Mouse (Mus musculus): ENCODE data around the gene Mrpl58. TPM values are rescaled to one million over a fixed set of nuclear protein-coding genes. Genes with fewer than 3 reads are reported as not detected.

Gene Mrpl58
- polyA plus RNA-seq, 1 experiment from 2014 or later: 253 TPM

DNA sequence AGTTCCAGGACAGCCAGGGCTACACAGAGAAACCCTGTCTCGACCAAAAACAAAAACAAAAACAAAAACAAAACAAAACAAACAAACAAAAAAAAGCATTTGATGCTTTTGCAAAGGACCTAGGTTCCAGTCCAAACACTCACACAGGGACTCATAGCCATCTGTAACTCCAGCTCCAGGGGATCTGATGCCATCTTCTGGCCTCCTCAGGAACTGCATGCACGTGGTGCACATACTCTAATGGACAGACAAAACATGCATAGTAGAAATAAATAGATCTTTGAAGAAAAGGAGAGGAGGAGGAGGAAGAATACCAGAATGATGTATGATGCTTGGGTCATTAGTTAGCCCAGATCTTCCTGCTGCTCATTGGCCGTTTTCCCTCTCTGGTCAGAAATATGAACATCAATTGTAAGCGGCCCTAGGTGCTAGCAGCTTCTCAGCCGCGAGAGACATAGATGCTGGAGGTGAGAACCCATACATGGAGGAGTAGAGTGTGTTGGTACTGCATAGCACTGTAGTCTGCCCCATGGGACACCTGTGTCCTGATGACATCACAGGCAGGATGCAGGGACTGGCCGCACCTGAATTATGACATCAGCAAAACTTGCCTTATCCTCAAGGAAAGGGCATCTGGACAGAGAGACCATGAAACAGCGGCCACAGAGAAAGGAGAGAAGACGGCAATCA lies 36.5 kb downstream of the Mrpl58 start, which contains the start of gene Trim80:
Gene Trim80, plus strand, starts transcription at position 640 of the 690 bp plus-strand sequence.
- DNase-seq (ENCODE audit: low spot score): no peak
- H3K27ac ChIP-seq (ENCODE audit: low read depth, low read length): no peak within 1 kb of the TSS
- H3K9me3 ChIP-seq (replicated peaks; ENCODE audit: control insufficient read depth, low read length): no peaks in the 10 kb centered on the region
- H3K9ac ChIP-seq (ENCODE audit: low read length): no peak within 1 kb of the TSS
- no peak within 1 kb of the TSS for H3K4me2 ChIP-seq (ENCODE audit: low read length)
- no peaks in the 10 kb centered on the region for H3K27me3 ChIP-seq (replicated peaks; ENCODE audit: control insufficient read depth, insufficient read depth, low read length)
- H3K4me3 ChIP-seq (ENCODE audit: low read depth, low read length): no peak within 1 kb of the TSS
- no peak for ATAC-seq
- H3K4me1 ChIP-seq (ENCODE audit: control insufficient read depth, insufficient read depth, low read length): peaks cover 3% of the 10 kb centered on the region; the same call in 1 of the 2 replicates
- H3K36me3 ChIP-seq (ENCODE audit: control insufficient read depth, insufficient read depth, low read length): no peaks in the 10 kb centered on the region
- 90% methylated on average over 9 of the region's 9 CpGs for WGBS

DNA sequence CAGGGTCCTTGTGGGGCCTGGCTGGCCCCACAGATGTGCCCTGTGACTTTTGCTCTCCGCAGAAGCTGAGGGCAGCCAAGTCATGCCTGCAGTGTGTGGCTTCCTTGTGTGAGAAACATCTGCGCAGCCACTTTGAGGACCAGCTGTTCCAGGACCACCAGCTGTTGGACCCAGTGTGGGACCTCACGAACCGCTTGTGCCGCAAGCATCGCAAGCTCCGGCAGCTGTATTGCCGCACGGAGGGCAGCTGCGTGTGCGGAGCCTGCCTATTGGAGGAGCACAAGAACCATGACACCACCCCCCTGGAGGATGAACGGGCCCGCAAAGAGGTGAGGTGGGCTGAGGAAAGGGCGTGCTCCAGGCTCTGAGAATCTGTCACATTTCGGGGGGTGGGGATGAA lies 37.9 kb downstream of the Mrpl58 start:
- no peaks in the 10 kb centered on the region for H3K9me3 ChIP-seq (replicated peaks; ENCODE audit: control insufficient read depth, low read length)
- no peaks in the 10 kb centered on the region for H3K36me3 ChIP-seq (ENCODE audit: control insufficient read depth, insufficient read depth, low read length)
- DNase-seq (ENCODE audit: low spot score) (no peak), ATAC-seq (no peak)
- H3K27me3 ChIP-seq (replicated peaks; ENCODE audit: control insufficient read depth, insufficient read depth, low read length): no peaks in the 10 kb centered on the region
- H3K4me3 ChIP-seq (ENCODE audit: low read depth, low read length): no peak overlapping the region
- no peak overlapping the region for H3K9ac ChIP-seq (ENCODE audit: low read length)
- no peak overlapping the region for H3K4me2 ChIP-seq (ENCODE audit: low read length)
- no peaks in the 10 kb centered on the region for H3K4me1 ChIP-seq (ENCODE audit: control insufficient read depth, insufficient read depth, low read length)
- H3K27ac ChIP-seq (ENCODE audit: low read depth, low read length): no peak overlapping the region
- WGBS: 57% methylated on average over 15 of the region's 15 CpGs

DNA sequence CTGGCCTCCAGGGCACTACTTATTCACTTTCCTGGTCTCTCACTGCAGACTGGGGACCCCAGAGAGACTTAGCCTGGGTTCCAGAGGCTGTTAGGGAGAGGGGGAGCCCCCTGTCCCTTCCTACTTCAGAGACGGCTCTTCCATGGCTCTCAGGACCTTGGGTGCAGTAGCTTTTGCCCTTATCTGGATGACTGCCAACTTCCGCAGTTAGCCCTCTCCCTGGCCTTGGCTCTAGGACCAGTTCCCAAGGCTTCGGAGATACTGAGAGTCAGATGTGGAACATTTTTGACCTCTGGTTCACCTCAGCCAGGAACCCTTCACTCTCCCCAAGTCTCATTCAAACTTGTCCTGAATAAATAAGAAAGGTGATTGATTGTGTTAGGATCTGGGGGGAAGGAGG lies 43.4 kb downstream of the Mrpl58 start:
- no peak overlapping the region for H3K4me3 ChIP-seq (ENCODE audit: low read depth, low read length)
- no peak for DNase-seq (ENCODE audit: low spot score)
- no peaks in the 10 kb centered on the region for H3K4me1 ChIP-seq (ENCODE audit: control insufficient read depth, insufficient read depth, low read length)
- no peaks in the 10 kb centered on the region for H3K27me3 ChIP-seq (replicated peaks; ENCODE audit: control insufficient read depth, insufficient read depth, low read length)
- H3K9me3 ChIP-seq (replicated peaks; ENCODE audit: control insufficient read depth, low read length): no peaks in the 10 kb centered on the region
- no peak overlapping the region for H3K27ac ChIP-seq (ENCODE audit: low read depth, low read length)
- no peaks in the 10 kb centered on the region for H3K36me3 ChIP-seq (ENCODE audit: control insufficient read depth, insufficient read depth, low read length)
- no peak overlapping the region for H3K9ac ChIP-seq (ENCODE audit: low read length)
- ATAC-seq: no peak
- WGBS: 86% methylated on average over 3 of the region's 3 CpGs
- H3K4me2 ChIP-seq (ENCODE audit: low read length): no peak overlapping the region

DNA sequence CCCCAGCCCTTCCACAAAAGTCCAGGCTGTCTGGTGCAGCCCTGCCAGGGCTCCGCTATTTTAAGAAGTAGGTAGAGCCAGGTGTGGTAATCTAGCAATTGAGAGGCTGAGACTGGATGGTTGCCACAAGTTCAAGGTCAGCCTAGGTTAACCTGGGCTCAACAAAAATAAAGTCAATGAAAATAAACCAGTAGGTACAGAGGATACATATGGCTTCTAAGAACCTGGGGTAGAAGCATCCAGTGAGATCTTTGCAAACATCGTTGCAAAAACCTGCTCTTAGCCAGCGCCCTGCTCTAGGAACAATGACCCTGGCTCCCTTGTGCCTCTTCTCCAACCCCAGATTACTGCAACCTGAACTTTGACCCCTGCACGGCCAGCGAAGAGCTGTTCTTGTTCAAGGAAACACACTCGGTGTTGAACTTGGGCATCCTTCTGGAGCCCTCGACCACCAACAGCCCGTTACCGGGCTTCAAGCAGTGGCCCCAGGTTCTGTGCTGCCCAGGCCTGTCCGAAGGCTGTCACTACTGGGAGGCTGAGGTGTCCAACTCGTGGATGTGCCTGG lies 43.9 kb downstream of the Mrpl58 start:
- no peaks in the 10 kb centered on the region for H3K9me3 ChIP-seq (replicated peaks; ENCODE audit: control insufficient read depth, low read length)

DNA sequence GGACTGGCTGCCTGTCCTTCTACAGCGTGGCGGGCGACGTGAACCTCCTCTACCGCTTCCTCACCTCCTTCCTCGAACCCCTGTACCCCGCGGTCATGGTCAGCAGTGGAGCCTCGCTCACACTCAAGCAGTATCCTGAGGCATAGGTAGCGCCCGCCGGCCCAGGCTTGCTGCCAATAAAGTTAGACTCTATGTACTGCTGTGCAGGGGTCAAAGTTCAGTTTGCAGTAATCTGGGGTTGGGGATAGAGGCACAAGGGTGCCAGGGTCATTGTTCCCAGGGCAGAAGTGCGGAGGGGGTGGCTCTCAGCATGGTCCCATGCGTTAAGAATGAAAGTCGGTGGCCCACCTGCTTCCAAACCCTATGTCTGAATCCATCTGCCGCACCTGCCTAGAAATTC lies 44.5 kb downstream of the Mrpl58 start:
- H3K36me3 ChIP-seq (ENCODE audit: control insufficient read depth, insufficient read depth, low read length): no peaks in the 10 kb centered on the region
- no peak overlapping the region for H3K4me3 ChIP-seq (ENCODE audit: low read depth, low read length)
- H3K4me2 ChIP-seq (ENCODE audit: low read length): no peak overlapping the region
- H3K4me1 ChIP-seq (ENCODE audit: control insufficient read depth, insufficient read depth, low read length): no peaks in the 10 kb centered on the region
- 87% methylated on average over 16 of the region's 16 CpGs for WGBS
- H3K9me3 ChIP-seq (replicated peaks; ENCODE audit: control insufficient read depth, low read length): no peaks in the 10 kb centered on the region
- ATAC-seq (no peak), DNase-seq (ENCODE audit: low spot score) (no peak)
- H3K27ac ChIP-seq (ENCODE audit: low read depth, low read length): no peak overlapping the region
- no peak overlapping the region for H3K9ac ChIP-seq (ENCODE audit: low read length)
- no peaks in the 10 kb centered on the region for H3K27me3 ChIP-seq (replicated peaks; ENCODE audit: control insufficient read depth, insufficient read depth, low read length)

More for the DNA sequence above, 43.9 kb downstream of the Mrpl58 start:
- Histone ChIP-seq H3K36me3 (ENCODE audit: control insufficient read depth, insufficient read depth, low read length) (no peaks in the 10 kb centered on the region), H3K27ac (ENCODE audit: low read depth, low read length) (no peak overlapping the region), H3K4me1 (ENCODE audit: control insufficient read depth, insufficient read depth, low read length) (no peaks in the 10 kb centered on the region), H3K4me3 (ENCODE audit: low read depth, low read length) (no peak overlapping the region), H3K9ac (ENCODE audit: low read length) (no peak overlapping the region), H3K4me2 (ENCODE audit: low read length) (no peak overlapping the region), H3K27me3 (replicated peaks; ENCODE audit: control insufficient read depth, insufficient read depth, low read length) (no peaks in the 10 kb centered on the region)
- DNase-seq (ENCODE audit: low spot score) (no peak), ATAC-seq (no peak)
- WGBS: 90% methylated on average over 11 of the region's 11 CpGs

DNA sequence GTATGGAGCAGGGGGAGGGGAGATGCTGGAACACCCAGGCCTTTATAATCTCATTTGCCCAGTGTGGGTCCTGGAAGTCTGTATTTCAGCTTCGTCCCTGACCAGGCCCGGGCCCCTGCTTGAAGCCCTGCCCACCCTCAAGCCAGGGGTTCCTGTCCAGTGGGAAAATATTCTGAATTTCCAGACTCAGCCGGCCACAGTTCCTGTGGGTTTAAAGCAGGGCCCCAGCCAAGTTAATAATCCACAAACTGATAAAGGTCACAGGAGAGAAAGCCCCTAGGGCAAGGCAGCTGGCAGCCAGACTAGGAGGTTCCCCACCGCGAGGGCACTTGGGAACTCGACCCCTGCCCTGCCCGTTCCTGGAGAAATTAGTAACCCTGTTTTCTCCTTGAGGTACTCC lies 45.4 kb downstream of the Mrpl58 start:
- WGBS: 69% methylated on average over 7 of the region's 7 CpGs
- no peak for ATAC-seq
- Histone ChIP-seq H3K27me3 (replicated peaks; ENCODE audit: control insufficient read depth, insufficient read depth, low read length) (no peaks in the 10 kb centered on the region), H3K36me3 (ENCODE audit: control insufficient read depth, insufficient read depth, low read length) (no peaks in the 10 kb centered on the region), H3K4me2 (ENCODE audit: low read length) (no peak overlapping the region), H3K4me1 (ENCODE audit: control insufficient read depth, insufficient read depth, low read length) (no peaks in the 10 kb centered on the region), H3K9ac (ENCODE audit: low read length) (no peak overlapping the region), H3K27ac (ENCODE audit: low read depth, low read length) (no peak overlapping the region), H3K4me3 (ENCODE audit: low read depth, low read length) (no peak overlapping the region), H3K9me3 (replicated peaks; ENCODE audit: control insufficient read depth, low read length) (no peaks in the 10 kb centered on the region)
- DNase-seq (ENCODE audit: low spot score): no peak

DNA sequence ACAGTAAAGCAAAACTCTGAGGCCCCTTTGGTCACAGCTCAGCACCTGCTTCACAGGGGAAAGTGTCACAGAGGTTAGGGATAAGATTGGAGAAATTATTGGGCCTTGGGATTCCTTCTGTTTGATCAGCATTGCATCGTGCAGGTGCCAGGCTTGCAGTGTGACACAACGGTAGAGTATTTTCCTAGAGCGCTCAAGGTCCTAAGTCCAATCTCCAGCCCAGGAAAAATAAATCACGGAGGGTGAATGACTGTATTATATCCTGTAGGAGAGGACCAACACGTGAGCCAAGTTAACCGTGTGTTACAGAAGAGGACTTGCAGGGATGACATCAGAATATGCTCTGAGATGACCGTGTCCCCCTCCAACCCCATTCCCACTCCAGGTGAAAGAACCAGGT lies 46.6 kb downstream of the Mrpl58 start:
- Histone ChIP-seq H3K36me3 (ENCODE audit: control insufficient read depth, insufficient read depth, low read length) (no peaks in the 10 kb centered on the region), H3K27me3 (replicated peaks; ENCODE audit: control insufficient read depth, insufficient read depth, low read length) (no peaks in the 10 kb centered on the region), H3K4me2 (ENCODE audit: low read length) (no peak overlapping the region), H3K4me3 (ENCODE audit: low read depth, low read length) (no peak overlapping the region), H3K4me1 (ENCODE audit: control insufficient read depth, insufficient read depth, low read length) (no peaks in the 10 kb centered on the region), H3K27ac (ENCODE audit: low read depth, low read length) (no peak overlapping the region), H3K9me3 (replicated peaks; ENCODE audit: control insufficient read depth, low read length) (no peaks in the 10 kb centered on the region), H3K9ac (ENCODE audit: low read length) (no peak overlapping the region)
- DNase-seq (ENCODE audit: low spot score) (no peak), ATAC-seq (no peak)
- WGBS: 94% methylated on average over 7 of the region's 7 CpGs

DNA sequence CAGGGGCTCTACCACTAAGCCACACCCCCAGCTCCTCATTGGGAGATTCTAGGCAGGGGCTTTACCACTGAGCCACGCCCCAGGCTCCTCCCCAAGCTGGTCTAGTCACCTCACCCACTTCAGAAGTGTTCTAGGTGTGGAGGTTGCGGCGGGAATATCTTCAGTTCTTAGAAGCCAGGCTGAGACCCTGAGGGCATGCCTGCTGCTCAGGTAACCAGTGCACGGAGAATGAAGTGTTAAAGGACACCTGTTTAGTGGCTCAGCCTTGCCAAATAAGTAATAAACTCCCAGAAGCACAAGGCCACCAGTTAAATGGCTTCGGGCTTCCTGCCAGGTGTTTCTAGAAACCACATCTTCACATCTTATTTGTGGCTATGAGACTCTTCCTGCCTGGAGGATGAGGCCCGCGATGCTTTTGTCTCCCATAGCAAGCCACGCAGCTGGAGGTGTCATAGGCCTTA lies 48.3 kb downstream of the Mrpl58 start:
- WGBS: 83% methylated on average over 8 of the region's 8 CpGs
- Histone ChIP-seq H3K4me1 (ENCODE audit: control insufficient read depth, insufficient read depth, low read length) (no peaks in the 10 kb centered on the region), H3K27ac (ENCODE audit: low read depth, low read length) (no peak overlapping the region), H3K4me3 (ENCODE audit: low read depth, low read length) (no peak overlapping the region), H3K36me3 (ENCODE audit: control insufficient read depth, insufficient read depth, low read length) (no peaks in the 10 kb centered on the region), H3K27me3 (replicated peaks; ENCODE audit: control insufficient read depth, insufficient read depth, low read length) (no peaks in the 10 kb centered on the region), H3K9me3 (replicated peaks; ENCODE audit: control insufficient read depth, low read length) (no peaks in the 10 kb centered on the region), H3K9ac (ENCODE audit: low read length) (no peak overlapping the region), H3K4me2 (ENCODE audit: low read length) (no peak overlapping the region)
- DNase-seq (ENCODE audit: low spot score) (no peak), ATAC-seq (no peak)

DNA sequence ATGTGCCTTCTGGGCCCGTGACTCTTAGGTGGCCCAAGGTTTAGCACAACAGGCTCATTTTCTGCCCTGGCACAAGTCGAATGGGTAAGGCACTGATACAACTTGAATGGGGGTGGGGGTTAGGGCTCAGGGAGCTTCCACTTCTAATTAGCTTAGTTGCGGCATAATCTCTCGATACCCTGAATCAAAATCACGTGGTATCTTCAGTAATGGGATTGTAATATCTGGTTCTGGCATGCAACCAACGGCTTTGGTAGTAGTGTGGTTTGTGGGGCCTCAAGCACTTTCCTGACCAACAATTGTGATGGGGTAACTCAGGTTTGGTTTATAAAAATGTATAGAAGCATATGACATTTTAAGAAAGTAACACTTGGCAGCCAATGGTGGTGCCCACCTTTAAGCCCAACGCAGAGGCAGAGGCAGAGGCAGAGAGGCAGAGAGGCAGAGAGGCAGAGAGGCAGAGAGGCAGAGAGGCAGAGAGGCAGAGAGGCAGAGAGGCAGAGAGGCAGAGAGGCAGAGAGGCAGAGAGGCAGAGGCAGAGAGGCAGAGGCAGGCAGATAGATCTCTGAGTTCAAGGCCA lies 48.8 kb downstream of the Mrpl58 start:
- no peak overlapping the region for H3K27ac ChIP-seq (ENCODE audit: low read depth, low read length)
- H3K36me3 ChIP-seq (ENCODE audit: control insufficient read depth, insufficient read depth, low read length): no peaks in the 10 kb centered on the region
- no peaks in the 10 kb centered on the region for H3K4me1 ChIP-seq (ENCODE audit: control insufficient read depth, insufficient read depth, low read length)
- H3K4me3 ChIP-seq (ENCODE audit: low read depth, low read length): no peak overlapping the region
- H3K9me3 ChIP-seq (replicated peaks; ENCODE audit: control insufficient read depth, low read length): no peaks in the 10 kb centered on the region
- no peaks in the 10 kb centered on the region for H3K27me3 ChIP-seq (replicated peaks; ENCODE audit: control insufficient read depth, insufficient read depth, low read length)
- no peak overlapping the region for H3K9ac ChIP-seq (ENCODE audit: low read length)
- H3K4me2 ChIP-seq (ENCODE audit: low read length): no peak overlapping the region
- WGBS: 64% methylated on average over 7 of the region's 7 CpGs
- DNase-seq (ENCODE audit: low spot score) (no peak), ATAC-seq (no peak)
